Mouse (Mus musculus): Measurements from ENCODE around the gene Kcnma1.

GRCm38 (mm10) chr14:23704303-23704702, 310.0 kb downstream of the Kcnma1 start:
- TF ChIP-seq EP300 (IDR thresholded peaks at IDR 0.05) = no peak
- no peak for TF ChIP-seq CTCF (IDR thresholded peaks at IDR 0.05)

All from lung, postnatal 0 days (tissue).